Mouse (Mus musculus): ENCODE measurements around the gene Rnf207.

GRCm38 (mm10) chr4:152326543-152326942, 7.8 kb upstream of the Rnf207 start:
- TF ChIP-seq CTCF (IDR thresholded peaks at IDR 0.05; ENCODE audit: insufficient read depth, low read depth, low read length) (no peak), POLR2A (IDR thresholded peaks at IDR 0.05; ENCODE audit: insufficient read depth, low read depth, low read length) (no peak)
